Mouse (Mus musculus): ENCODE results near the gene Trim80.

Gene Trim80

GRCm38 (mm10) chr11:115439906-115440595, at the start of gene Trim80:
Trim80 (plus strand) TSS chr11:115440545.
- no peak for DNase-seq

- no peak for DNase-seq
Measured at GRCm38 (mm10) chr11:115391358-115391757, 49.0 kb upstream of the Trim80 start.

DNA sequence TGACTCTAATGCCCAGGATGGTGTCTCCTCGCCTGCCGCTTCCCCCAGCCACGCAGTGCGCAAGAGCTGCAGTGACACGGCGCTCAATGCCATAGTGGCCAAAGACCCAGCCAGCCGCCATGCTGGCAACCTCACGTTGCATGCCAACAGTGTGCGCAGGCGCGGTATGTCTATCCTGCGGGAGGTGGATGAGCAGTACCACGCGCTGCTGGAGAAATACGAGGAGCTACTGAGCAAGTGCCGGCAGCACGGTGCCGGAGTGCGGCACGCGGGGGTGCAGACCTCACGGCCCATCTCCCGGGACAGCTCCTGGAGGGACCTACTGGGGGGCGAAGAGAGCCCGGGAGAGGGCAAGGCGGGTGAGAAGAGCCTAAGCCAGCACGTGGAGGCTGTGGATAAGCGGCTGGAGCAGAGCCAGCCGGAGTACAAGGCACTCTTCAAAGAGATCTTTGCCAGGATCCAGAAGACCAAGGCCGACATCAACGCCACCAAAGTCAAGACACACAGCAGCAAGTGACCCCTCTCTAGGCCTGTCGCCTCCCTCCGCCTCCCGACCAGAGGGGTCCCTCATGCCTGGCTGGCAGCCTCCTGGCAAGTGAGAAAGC, 46.5 kb upstream of the Trim80 start:
- no peak for DNase-seq

GRCm38 (mm10) chr11:115398085-115398484, 42.3 kb upstream of the Trim80 start:
- DNase-seq: no peak

DNA sequence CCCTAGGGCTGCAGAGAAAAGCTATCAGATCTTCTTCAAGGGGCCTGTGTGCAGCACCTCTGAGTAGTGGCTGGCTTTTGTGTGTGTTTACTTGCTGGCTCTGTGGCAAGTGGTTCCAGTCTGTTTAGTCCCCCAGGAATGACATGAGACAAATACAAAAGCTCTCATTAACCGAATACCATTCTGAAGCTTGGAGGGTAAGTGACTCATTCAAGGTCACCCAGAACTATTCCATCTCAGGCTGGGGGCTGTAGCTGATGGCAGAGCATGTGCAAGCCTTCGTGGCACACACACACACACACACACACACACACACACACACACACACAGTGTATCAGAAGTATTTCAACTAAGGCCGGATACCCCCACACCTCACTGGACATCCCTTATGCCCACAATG, 40.2 kb upstream of the Trim80 start:
- DNase-seq: no peak

DNA sequence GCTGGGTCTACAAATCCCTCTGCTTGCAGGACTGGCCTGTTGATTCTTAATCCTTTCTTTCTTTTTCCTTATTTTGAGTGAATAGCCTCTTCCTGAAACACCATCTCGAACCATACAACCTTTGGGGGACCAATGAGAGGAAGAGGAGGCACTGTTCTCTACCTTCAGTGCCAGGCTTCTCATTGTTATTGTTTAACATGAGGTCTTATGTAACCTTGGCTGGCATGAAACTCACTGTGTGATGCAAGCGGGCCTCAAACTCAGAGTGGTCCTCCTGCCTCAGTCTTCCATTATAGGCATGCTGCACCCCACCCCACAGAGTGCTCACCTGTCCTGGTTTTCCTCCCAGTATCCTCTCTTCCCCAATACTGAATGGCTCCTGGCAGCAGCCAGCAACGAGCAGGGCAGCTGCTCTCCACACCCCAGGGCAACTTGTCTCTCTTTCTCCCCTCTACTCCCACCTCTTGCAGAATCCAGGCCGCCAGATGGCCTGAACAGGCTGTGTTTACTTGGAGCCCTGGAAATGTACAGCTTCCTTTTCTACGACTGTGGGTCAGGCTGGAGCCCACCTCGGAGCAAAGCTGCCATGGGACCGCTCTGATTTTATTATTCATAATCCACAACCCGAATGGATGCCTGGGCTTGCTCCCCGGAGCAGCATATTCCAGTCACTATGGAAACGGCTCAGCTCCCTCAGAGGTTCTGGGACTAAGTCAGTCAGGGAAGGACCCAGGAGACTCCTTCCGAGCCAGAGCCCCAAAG, 39.5 kb upstream of the Trim80 start:
- no peak for DNase-seq

GRCm38 (mm10) chr11:115403338-115404124, 36.8 kb upstream of the Trim80 start, which contains the start of gene Mrpl58:
Mrpl58 (plus strand) TSS chr11:115403752.
- DNase-seq: peak; percentile 85 to 87

- peak in 1 of 2 experiments; percentile 56 for DNase-seq
Measured at GRCm38 (mm10) chr11:115405723-115406122, 34.6 kb upstream of the Trim80 start.

GRCm38 (mm10) chr11:115406858-115407401, 33.4 kb upstream of the Trim80 start:
- DNase-seq: peak; percentile 84 to 87

- peak; percentile 72 to 80 for DNase-seq
Measured at GRCm38 (mm10) chr11:115408266-115408920, 32.0 kb upstream of the Trim80 start.

GRCm38 (mm10) chr11:115409556-115409955, 30.8 kb upstream of the Trim80 start:
- no peak for DNase-seq

- DNase-seq: peak; percentile 92 to 96
Measured at GRCm38 (mm10) chr11:115419531-115420237, 20.7 kb upstream of the Trim80 start, which contains the start of the genes Atp5h and Kctd2. Atp5h (minus strand) TSS chr11:115419962. Kctd2 (plus strand) TSS chr11:115420128.

DNA sequence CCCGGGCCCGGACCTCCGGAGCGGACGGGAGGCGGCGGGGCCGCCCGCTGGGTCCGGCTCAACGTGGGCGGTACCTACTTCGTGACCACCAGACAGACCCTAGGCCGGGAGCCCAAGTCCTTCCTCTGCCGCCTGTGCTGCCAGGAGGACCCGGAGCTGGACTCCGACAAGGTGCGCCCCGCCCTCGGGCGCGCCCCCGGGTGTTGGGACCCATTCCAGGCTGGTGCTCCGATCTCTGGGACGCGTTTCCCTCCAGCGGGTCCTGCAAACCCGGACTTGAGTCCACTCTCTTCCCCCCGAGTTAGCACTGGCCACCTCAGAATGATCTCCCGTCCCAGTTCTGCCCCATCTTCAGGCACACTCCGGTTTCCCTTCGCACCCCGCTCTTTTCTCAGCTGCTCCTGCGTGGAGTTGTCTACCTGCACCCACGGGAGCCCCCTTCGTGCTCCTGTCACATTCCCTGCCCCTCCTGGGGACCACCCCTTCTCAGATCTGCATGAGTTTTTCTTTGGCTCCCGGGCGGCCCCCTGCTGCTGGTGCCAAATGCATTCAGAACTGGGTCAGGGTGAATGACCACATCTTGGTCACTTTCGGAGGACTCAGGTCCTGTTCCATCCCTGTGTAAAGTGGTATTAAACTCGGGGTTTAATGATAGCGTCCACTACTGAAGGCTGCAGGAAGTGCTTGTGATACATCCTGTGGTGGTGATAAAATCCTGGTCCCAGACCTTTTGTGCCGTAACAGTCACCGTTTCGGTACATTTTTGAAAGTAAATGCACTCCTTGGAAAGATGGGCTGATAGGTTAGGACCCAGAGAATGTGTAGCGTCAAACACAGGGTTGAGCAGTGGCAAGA, 19.8 kb upstream of the Trim80 start:
- peak; percentile 65 to 74 for DNase-seq

GRCm38 (mm10) chr11:115421328-115421727, 19.0 kb upstream of the Trim80 start:
- no peak for DNase-seq

- DNase-seq: peak in 1 of 2 experiments; percentile 47
Measured at GRCm38 (mm10) chr11:115421972-115422371, 18.4 kb upstream of the Trim80 start.

DNA sequence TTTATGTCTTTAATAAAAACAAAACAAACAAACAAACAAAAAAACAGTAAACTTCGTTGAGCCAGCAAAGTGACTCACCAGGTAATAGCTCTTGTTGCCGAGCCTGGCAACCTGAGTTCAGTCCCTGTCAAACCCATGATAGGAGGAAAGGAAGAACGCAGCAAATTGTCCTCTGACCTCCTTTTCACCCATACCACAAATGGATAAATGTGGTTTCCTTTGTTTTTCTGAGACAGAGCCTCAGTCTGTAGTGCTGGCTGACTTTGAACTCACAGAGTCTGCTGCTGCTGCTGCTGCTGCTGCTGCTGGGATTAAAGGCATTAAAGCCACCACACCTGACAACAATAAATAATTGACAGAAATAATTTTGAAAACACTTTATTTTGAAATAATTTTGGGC, 17.3 kb upstream of the Trim80 start:
- no peak for DNase-seq

DNA sequence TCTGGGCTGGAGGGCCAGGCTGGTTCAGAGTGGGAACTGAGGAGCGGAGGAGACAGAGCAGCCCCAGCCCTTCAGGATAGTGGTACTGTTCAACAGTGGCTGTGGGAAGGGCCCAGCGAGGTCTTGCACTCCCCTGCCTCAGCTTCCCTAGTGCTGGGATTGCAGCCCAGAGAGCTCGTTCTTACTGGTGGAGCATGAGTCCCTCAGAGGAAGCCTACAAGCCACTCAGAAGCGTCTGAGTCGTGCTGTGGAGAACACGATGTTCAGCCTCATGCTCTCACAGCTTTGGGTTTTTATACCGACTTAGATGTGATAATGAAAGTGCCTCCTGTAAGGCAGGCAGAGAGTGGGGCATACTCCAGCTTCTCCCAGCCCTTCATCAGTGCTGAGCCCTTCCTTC, 15.7 kb upstream of the Trim80 start:
- peak; percentile 50 to 59 for DNase-seq

GRCm38 (mm10) chr11:115425671-115426070, 14.7 kb upstream of the Trim80 start:
- DNase-seq: peak in 1 of 2 experiments; percentile 71

DNA sequence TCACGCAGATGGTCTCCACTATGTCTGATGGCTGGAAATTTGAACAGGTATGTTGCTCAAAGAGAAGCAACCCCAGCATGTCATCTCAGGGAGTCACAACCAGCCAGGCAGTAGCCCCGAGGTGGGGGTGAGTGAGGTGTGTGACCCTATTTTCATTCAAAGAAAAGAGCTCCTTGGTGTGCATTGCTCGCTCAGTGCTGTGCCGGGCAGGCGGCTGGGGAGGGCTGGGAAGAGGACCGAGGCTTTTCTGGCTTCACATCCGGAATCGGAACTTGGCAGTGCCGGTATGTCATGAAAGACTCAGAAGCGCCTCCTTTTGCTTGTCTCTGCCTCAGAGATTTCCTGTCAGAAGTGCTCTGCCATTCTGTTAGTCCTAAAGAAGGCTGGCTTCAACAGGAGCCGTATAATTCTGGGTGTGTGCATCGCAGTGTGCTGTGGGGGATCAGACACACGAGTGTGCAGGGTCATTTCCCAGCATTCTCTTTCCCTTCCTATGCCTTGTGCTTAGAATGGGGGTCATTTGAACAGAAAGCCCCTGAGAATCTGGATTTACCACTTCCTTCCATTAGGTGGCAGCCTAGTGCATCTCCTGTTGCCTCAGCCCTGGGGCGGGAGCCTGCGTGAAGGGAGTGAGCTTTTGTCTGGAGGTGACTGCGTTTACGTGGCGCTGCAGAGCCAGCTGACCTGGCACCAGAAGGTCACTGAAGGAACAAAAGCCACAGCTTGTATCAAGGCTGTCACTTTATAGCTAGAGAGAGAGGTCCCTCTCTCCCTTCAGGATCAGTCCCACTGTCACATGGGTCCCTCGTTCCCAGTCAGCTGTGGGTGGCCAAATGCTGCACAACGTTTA, 12.6 kb upstream of the Trim80 start:
- DNase-seq: peak; percentile 75 to 80

Measured in thymus, postnatal 36 days (tissue).